Mouse (Mus musculus) bone marrow, adult 2 months (tissue): ENCODE measurements around the gene Tnnt1. TPM values are rescaled to one million over a fixed set of nuclear protein-coding genes. Genes with fewer than 3 reads are reported as not detected.

ENCODE experiments used
- H3K27ac ChIP-seq: fragments of 200-500 bp; 2 replicates; pipeline ENCODE4 v1.5.1; 2012; ENCODE audit warnings: low read depth, mild to moderate bottlenecking, control low read depth, inconsistent platforms, low read length; ENCODE audit not compliant: control insufficient read depth, poor library complexity, insufficient read depth
- H3K4me1 ChIP-seq: fragments of 200-500 bp; 2 replicates; pipeline ENCODE4 v1.6.1; 2011; ENCODE audit warnings: low read length; ENCODE audit not compliant: control insufficient read depth, insufficient read depth
- H3K4me3 ChIP-seq: fragments of 200-500 bp; replicated peaks from 2 replicates; pipeline ENCODE3; 2011; ENCODE audit warnings: mild to moderate bottlenecking, low read depth, low read length, control low read depth; ENCODE audit not compliant: control insufficient read depth
- CTCF ChIP-seq: fragments of 200-500 bp; IDR thresholded peaks from 2 replicates; pipeline ENCODE4 v1.5.1; 2011; ENCODE audit warnings: low read length, control low read depth; ENCODE audit not compliant: control insufficient read depth, insufficient read depth
- POLR2A ChIP-seq: fragments of 200-500 bp; IDR thresholded peaks from 2 replicates; pipeline ENCODE4 v1.6.1; 2011; ENCODE audit warnings: low read depth, mild to moderate bottlenecking, control low read depth, low read length, borderline replicate concordance; ENCODE audit not compliant: control insufficient read depth
- WGBS: fragments of 180-500 bp; shearing (Covaris S2); methylation state at CpG from one replicate; pipeline ENCODE4 v1.1.7; 2018; 5-methylcytosine and 5-hydroxymethylcytosine counted together
- polyA plus RNA-seq: library from polyadenylated mRNA; stranded (reverse); fragments of >200 nt; gene quantifications from 2 replicates; pipeline ENCODE4 v1.2.4, GENCODE M21; 2011; ENCODE audit warnings: low replicate concordance; ENCODE audit not compliant: missing spikeins, insufficient read depth, insufficient read length

The Tnnt1 gene
- polyA plus RNA-seq, 1 experiment, result 30.5 TPM

DNA sequence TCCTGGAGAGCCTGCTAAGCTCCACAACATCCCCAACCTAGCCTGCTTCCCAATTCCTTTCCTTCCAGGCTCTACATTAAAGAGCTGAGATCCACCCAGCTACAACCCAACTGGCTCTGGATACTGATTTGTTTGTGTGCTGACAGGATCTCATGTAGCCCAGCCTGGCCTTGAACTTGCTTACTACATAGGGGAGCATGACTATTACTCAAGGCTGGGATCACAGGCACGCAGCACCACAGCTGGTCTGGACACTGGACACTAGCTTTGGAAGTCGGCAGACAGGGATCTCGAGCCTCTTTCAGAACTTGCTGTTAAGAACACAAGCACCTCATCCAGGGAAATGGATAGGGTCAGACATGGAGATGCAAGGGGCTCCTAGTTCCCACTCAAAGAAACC is 19.7 kb downstream of the Tnnt1 start:
- TF ChIP-seq CTCF (no peak), POLR2A (no peak)
- Histone ChIP-seq H3K27ac (no peak overlapping the region), H3K4me3 (no peak overlapping the region), H3K4me1 (peaks cover 4% of the 10 kb centered on the region; the same call in 1 of the 2 replicates)
- 97% methylated on average over 3 of the region's 3 CpGs for whole genome bisulfite sequencing

DNA sequence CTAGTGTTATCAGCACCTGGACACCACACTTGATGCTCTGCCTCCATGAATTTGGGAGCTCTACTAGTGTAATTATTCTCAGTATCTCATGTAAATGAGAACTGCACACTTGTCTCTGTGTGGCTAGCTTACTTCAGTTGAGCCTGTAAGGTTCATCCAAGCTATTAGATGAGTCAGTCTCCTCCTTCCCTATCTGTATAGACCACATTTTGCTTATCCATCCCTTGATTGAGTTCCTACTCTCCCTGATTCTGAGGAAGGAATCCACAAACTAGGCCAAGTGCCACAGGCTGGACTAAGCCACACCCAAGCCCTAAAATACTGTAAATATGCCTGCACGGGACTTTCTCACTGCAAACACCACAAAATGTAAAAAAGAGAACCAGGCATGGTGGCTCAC is 22.2 kb downstream of the Tnnt1 start:
- peaks cover 4% of the 10 kb centered on the region; the same call in 1 of the 2 replicates for H3K4me1 ChIP-seq
- no peak overlapping the region for H3K27ac ChIP-seq
- 24% methylated on average over 1 of the region's 1 CpGs for WGBS
- TF ChIP-seq POLR2A (no peak), CTCF (no peak)
- no peak overlapping the region for H3K4me3 ChIP-seq

DNA sequence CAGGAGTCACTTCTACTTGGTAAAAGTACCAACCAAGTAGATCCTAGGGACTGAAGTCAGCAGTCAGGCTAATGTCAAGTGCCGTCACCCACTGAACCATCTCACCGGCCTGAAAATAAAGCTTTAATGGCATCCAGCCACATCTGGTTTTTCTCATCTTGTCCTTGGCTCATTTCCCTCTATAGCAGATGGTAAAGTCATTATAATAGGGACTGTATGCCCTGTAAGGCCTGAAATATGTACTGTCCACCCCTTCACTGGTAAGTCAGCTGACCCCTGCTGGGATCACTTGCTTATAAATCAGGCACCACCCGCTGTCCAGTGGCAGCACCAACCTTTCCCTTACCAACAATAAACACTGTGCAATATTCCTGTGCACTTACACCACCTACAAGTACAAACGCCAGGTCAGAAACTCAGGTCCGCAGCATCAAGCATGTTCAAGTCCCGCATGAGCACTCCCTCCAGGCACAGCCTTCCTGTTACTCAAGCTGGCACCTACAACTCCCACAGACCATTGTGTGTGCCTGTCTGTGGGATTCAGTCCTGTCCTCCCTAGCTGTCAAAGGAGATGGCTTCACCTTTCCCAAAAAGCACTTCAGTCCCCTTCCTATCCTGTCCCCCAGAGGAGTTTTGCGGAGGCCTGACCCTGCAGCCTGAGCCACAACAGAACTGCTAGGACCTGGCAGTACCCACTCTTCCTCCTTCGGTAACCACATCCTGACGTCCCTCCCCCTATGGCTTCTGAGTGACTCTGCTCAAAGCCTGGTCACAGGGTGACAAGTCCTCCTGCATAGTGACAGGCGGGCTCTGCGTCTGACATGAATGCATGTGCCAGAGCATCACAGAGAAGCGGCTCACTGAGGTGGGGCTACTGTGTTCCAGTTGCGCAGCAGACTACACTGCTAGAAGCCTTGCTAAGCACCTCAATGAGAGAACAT is 23.6 kb downstream of the Tnnt1 start:
- WGBS, result 30% methylated on average over 13 of the region's 13 CpGs
- Histone ChIP-seq H3K27ac (peak overlapping the region; percentile 58), H3K4me1 (peaks cover 4% of the 10 kb centered on the region; the same call in 1 of the 2 replicates), H3K4me3 (no peak overlapping the region)
- TF ChIP-seq POLR2A, result no peak
- no peak for TF ChIP-seq CTCF

DNA sequence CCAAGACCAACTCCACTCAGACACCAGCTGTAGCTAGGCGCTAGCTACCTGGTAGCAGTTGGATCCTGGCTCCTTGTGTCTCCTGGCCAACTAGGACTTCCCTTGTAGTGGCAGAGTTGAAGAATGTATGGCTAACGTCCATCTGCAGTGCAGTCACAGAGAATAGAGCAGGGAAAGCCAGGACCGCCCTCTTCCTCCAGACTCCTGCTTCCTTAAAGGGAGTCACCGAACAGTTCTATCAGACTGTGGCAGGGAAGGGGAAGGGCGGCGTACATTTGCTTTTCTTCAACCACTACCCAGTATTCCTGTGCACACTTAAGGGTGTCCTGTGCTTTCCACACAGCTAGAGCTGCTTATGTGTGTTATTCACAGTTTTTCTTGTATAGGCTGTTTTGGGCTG is 24.9 kb downstream of the Tnnt1 start:
- WGBS, result 41% methylated on average over 6 of the region's 6 CpGs
- Histone ChIP-seq H3K4me1 (peaks cover 4% of the 10 kb centered on the region; the same call in 1 of the 2 replicates), H3K4me3 (no peak overlapping the region), H3K27ac (no peak overlapping the region)
- TF ChIP-seq POLR2A (no peak), CTCF (no peak)

DNA sequence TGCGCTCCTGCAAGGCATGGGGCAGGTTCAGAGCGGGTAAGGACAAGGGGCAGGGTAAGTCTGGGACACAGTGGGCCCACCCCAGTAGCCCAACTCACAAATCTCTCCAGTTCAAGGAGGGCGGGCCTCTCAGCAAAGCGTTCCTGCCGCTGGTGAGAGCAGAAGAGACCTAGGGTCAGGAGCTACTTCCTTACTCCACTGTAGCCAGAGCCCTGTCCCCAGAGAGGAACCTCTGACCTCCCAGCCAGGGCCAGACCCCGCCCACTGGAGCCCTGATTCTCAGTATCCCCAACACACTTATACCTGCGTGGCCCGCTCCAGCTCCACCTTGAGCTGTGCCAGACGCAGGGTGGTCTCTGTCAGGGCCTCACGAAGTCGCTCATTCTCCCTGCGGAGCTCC is 33.9 kb downstream of the Tnnt1 start:
- no peak overlapping the region for H3K4me3 ChIP-seq
- WGBS, result 86% methylated on average over 12 of the region's 12 CpGs
- H3K27ac ChIP-seq, result no peak overlapping the region
- H3K4me1 ChIP-seq, result no peaks in the 10 kb centered on the region
- TF ChIP-seq POLR2A (no peak), CTCF (no peak)

DNA sequence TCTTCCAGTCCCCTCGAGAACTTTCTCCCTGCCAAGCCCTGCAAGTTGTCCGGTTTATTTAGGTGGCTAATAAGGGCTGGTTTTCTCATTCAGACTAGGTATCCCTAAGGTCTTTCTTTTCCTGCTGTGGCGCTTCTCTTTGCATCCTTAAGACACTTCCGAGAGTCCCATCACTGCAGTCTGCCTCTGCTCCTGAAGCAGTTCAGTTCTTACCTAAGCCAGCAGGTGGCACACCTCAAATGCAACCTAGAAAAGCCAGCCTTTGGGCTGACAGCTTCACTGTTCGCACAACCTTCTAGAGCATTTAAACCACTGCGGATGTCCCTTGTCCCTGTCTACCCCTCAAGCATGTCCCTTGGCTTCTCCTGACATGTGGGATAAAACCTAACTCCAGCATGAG is 36.5 kb downstream of the Tnnt1 start:
- WGBS, result 43% methylated on average over 6 of the region's 6 CpGs
- H3K4me1 ChIP-seq, result no peaks in the 10 kb centered on the region
- H3K27ac ChIP-seq, result no peak overlapping the region
- H3K4me3 ChIP-seq, result no peak overlapping the region
- TF ChIP-seq CTCF (peak; percentile 65), POLR2A (no peak)

DNA sequence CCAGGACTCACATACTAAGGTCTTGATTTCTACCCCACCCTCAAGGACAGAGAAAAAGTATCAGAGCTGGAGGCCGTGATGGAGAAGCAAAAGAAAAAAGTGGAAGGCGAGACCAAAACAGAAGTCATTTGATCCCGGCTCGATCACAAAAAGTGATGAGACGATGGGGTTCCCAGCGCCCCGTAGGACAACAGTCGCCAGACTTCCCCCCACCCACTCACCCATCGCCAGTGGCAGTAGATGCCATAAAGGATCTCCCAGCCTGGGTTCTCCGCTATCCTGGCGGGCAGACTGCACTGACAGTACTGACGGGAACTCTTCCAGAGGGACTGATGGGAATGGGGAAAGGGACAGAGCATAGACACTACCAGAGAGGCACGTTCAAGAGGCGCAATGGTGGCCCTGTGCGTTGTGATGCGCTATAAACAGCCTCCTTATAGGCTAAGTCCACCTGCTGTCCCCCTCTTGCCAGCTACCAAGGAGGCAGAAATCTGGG is 37.3 kb downstream of the Tnnt1 start:
- WGBS, result 32% methylated on average over 16 of the region's 16 CpGs
- no peak for TF ChIP-seq POLR2A
- no peak for TF ChIP-seq CTCF
- Histone ChIP-seq H3K27ac (no peak overlapping the region), H3K4me3 (no peak overlapping the region), H3K4me1 (no peaks in the 10 kb centered on the region)

DNA sequence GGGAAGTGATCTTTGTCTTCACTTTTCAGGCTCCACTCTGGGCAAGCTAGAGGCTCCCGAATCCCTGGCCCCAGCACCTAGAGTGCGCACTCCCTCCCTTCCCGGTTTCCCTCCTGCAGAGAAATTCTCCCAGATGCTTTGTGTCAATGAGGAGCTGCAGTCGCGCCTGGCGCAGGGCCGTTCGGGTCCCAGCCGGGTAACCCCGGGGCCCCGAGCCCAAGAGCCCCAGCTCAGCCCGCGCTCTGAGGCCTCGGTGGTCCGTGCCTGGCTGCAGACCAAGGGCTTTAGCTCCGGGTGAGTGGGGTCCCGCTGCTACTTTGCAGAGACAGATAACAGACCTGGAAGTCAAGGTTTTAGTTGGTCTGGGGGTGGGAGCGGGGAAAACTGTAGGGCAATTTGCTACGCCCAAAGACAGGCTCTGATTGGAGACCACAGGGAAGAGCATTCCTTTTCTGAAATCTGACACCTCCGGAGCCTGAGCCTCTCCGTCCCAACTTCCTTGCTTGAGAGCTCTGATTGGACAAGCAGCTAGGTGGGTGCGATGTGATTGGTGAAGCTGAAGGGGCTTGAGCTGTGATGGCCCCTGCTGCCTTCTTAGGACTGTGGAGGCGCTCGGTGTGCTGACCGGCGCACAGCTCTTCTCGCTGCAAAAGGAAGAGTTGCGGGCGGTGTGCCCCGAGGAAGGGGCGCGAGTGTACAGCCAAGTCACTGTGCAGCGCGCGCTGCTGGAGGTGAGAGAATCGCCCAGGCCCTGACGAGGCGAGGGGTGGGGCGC is 38.0 kb downstream of the Tnnt1 start:
- WGBS, result 31% methylated on average over 39 of the region's 39 CpGs
- Histone ChIP-seq H3K27ac (no peak overlapping the region), H3K4me1 (no peaks in the 10 kb centered on the region), H3K4me3 (no peak overlapping the region)
- no peak for TF ChIP-seq CTCF
